Mouse (Mus musculus): ENCODE results near the gene Cwc25.

Cwc25 gene

GRCm38 (mm10) chr11:97766154-97766881 is at the start of gene Cwc25:
Gene Cwc25, minus strand, starts transcription at chr11:97766556.
- peak; percentile 85 for DNase-seq (ENCODE audit: low spot score)

DNA sequence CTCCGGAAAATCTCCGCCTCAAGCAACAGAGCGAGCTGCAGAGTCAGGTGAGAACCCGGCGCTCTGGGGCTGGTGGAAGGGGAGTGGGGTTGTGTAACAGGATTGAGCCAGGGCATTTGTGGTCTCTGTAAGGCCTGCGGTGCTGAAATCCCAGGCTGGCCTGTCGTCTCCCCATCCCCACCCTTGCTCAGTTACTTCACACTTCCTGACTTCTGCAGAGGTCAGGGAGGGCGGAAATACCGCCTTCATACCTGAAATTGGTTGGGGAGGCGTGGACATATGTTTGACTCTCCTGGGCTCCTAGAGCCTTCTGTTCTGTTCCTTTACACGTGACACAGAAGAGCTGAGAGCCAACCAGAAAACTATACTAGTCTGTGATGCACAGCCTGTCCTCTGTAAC is 49.4 kb upstream of the Cwc25 start:
- no peak for DNase-seq (ENCODE audit: low spot score)

DNA sequence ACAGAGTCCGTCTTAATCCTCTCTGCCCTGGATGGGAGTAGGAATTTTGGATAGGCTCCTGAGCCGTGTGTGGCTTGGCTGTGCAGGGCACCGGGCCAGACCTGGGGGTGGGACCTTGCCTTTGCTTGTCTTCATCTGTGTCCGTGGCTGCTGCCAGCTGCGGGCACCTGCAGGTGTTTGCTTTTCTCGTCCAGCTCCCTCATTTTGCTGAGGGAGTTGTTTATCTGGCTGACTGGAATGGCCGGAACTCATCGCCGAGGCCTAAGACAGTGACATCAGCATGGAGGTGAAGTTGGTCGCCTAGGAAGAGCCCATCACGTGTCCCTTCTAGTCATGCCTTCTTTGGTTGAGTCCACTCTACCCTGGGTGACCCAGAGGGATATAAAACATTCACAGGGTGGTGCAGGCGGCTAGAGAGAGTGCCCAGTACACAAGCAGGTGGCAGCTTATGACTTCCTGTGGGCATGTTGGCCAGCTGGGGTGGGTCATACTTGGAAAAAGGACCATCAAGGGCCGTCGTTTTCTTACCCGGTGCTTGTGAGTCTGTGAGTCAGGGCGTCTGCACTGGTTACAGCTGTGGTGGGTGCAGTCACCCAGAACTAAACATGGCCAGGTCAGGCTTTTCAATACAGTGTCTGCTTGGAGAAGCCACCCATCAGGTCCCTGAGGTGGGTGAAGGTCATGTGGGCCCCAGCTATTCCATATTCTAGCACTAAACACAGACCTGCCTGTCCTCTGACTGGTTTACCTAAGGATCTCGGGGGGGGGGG is 47.6 kb upstream of the Cwc25 start:
- no peak for DNase-seq (ENCODE audit: low spot score)

GRCm38 (mm10) chr11:97813085-97813484 is 46.7 kb upstream of the Cwc25 start:
- DNase-seq (ENCODE audit: low spot score), result no peak

GRCm38 (mm10) chr11:97812491-97812921 is 46.1 kb upstream of the Cwc25 start:
- no peak for DNase-seq (ENCODE audit: low spot score)

DNA sequence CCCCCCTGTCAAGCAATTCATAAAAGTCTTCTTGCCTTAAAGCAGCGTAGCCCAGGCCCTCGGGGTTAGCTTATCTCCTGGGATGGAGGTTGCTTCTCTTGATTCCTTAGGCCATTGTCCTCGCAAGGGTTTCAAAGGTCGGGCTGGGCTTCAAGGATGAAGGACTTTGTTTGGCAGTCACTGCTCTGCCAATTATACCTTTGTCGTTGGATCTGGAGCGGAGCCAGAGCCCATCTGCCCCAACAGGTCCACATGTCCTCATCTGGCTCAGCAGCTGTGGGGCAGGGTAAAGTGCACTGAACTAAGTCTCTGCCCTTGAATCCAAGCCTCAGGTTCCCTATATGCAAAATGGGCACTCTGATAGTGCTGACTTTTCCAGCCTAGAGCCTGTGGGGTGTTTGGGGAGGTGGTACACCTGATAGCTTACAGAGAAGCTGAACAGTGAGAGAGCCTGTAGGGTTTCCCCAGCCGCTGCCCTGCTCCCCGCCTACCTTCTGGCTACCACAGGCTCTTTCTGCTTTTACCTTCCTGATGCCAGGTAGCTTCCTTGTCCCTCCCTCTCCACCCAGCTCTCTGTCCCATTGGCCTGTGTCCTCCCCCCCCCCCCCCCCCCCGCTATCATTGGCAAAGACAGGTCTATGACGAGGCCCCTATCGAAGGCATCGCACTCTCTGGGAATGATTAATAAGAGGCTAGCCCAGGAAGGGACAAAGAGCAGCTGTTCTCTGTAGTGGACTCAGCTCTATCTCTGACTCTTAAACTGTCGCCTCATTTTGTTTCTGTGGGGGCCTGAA is 45.4 kb upstream of the Cwc25 start:
- DNase-seq (ENCODE audit: low spot score), result no peak

GRCm38 (mm10) chr11:97810970-97811369 is 44.6 kb upstream of the Cwc25 start:
- no peak for DNase-seq (ENCODE audit: low spot score)

DNA sequence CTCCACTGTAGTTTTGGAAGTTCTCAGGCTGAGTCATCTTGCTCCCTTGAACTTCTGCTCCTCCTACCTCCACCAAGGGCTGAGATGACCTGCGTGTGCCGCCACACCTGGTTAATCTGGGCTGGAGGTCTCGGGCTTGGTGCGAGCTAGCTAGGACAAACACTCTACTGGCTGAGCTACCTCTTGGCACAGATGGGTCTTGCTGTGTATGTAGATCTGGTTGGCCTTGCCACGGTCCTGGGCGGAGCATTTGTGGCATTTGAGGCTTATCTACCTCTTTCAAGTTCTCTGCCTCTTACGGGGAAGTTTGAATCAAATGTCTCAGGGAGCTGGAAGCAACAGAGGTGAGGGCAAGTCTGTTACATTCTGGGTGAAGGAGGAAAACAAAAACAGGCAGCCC is 44.0 kb upstream of the Cwc25 start:
- no peak for DNase-seq (ENCODE audit: low spot score)

GRCm38 (mm10) chr11:97809235-97810121 is 43.1 kb upstream of the Cwc25 start:
- DNase-seq (ENCODE audit: low spot score), result no peak

DNA sequence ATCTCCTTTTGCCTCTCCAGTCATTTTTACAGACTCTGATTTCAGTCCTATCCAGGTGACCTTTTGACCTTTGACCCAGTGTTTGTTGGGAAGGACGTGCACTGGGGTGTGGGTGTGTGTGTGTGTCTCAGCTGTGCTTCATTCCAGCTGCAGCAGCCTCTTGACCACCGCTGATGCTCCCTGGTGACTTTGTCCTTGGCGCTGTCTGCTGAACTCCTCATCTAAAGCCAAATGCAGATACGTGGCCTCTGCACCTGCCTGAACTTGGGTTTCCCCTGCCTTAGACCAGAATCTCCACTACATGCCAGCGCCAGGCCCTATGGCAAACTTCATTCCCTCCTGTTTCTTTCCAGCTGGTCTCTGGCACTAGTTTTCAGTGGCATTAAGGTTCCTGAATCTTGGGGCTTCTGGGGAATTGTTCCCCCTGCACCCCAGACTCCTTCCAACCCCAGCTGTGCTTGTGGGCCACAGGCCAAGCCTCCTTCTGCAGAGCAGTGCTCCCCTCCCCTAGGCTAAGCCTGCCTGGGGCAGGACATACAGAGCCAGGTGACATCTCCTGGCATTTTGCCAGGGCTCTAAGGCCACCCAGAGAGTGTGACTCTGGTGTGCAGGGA is 42.4 kb upstream of the Cwc25 start:
- DNase-seq (ENCODE audit: low spot score), result no peak

GRCm38 (mm10) chr11:97808093-97808492 is 41.7 kb upstream of the Cwc25 start:
- DNase-seq (ENCODE audit: low spot score), result no peak

- no peak for DNase-seq (ENCODE audit: low spot score)
Measured at GRCm38 (mm10) chr11:97807626-97808025, 41.3 kb upstream of the Cwc25 start.

DNA sequence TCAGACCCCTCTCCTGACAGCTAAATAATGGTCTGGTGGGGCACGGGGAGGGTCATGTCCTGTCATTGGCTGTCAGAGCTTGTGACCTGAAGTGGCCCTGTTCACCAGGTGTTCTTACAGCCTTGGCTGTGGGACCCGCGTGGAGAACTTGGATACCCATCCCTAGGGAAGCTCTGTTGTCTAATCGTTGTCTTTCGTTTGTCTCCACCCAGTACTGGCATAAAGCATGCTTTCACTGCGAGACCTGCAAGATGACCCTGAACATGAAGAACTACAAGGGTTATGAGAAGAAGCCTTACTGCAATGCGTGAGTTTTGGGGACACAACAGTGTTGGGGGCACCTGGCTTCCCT is 40.2 kb upstream of the Cwc25 start:
- DNase-seq (ENCODE audit: low spot score), result no peak

- no peak for DNase-seq (ENCODE audit: low spot score)
Measured at GRCm38 (mm10) chr11:97805662-97806612, 39.6 kb upstream of the Cwc25 start.

GRCm38 (mm10) chr11:97804841-97805661 is 38.7 kb upstream of the Cwc25 start:
- DNase-seq (ENCODE audit: low spot score), result no peak

DNA sequence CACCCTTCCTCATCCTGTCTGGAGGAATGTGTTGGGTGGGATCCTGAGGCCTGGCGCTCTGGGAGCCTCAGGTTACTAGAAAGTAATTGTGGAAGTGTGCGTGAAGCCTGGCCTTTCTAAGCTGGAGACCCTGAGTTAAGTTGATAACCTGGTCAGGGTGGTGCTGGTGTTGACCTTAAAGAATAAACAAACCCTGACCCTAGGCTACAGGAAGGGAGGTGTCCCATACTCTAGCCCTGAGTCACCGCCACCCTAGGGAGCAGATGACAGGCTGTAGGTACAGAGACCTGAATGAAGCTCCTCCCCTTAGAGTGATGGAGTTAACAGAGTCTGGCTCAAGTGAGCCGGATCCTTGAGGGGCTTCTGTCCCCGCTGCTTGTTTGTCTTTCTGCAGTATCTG is 37.5 kb upstream of the Cwc25 start:
- DNase-seq (ENCODE audit: low spot score), result no peak

DNA sequence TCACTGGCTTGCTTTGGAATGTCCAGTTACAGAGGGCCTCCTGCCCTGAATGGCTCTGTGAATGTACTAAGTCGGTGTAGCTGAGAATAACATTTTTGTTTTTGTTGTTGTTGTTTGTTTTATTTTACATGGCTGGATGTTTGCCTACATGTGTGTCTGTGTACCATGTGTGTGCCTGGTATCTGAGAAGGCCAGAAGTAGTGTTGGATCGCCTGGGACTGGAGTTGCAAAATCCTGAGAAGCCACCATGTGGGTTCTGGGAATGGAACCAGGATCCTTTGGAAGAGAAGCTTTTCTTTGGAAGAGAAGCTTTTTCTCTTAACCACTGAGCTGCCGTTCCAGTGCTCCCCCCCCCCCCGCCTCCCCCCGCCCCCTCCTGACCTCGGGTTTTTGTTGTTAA is 36.1 kb upstream of the Cwc25 start:
- no peak for DNase-seq (ENCODE audit: low spot score)

- DNase-seq (ENCODE audit: low spot score), result no peak
Measured at GRCm38 (mm10) chr11:97802194-97802470, 35.8 kb upstream of the Cwc25 start.

GRCm38 (mm10) chr11:97801409-97802193 is 35.2 kb upstream of the Cwc25 start:
- DNase-seq (ENCODE audit: low spot score), result no peak
